Mouse (Mus musculus): Measurements from ENCODE around the gene Knstrn. TPM values are rescaled to one million over a fixed set of nuclear protein-coding genes. Genes with fewer than 3 reads are reported as not detected.

Gene Knstrn
- total and polyA plus RNA-seq, 3 experiments = 72.9 to 97.2 (median 72.9) TPM

DNA sequence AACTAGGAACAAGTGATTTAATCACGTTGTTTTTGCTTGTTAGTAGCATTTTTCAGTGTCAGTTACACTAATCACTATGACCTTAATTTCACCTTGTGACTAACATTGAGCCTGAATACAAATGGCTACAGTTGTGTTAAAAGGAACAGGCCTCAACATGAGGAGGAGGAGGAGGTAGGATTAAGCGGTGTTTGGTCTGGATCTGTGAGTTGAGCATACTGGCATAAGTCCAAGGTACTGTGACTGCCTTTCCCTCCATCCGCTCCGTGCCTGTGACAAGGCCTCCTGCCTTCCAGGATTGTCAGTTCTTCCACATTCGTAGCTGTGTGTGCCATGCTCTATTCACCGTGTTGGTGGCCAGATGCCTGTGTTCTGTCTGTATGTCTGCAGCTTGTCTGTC lies 21.3 kb downstream of the Knstrn start:
- dilution Hi-C loops (cut with MboI; ENCODE audit: extremely low pct_ligation_motif_present, extremely low pct_unique_long_range_greater_than_20kb, low sequenced_read_pairs) = no loop called here
- in situ Hi-C loops (cut with MboI; ENCODE audit: low pct_ligation_motif_present, low pct_unique_long_range_greater_than_20kb, low sequenced_read_pairs) = no loop called here
- Histone ChIP-seq H3K9ac (ENCODE audit: insufficient read depth, low read depth) (no peak overlapping the region), H3K4me2 (ENCODE audit: insufficient read depth, low read depth, poor library complexity, severe bottlenecking) (no peak overlapping the region), H3K79me2 (replicated peaks; ENCODE audit: control insufficient read depth, extremely low read depth, insufficient read depth, poor library complexity, severe bottlenecking) (no peaks in the 10 kb centered on the region), H3K9me3 (replicated peaks; ENCODE audit: low read length) (no peaks in the 10 kb centered on the region), H3K36me3 (replicated peaks in 1 of 2; ENCODE audit: control insufficient read depth in 1 of 2, insufficient read depth in 1 of 2, low read length in 1 of 2) (peaks cover 47 to 69% of the 10 kb centered on the region in 2 experiments), H3K27me3 (replicated peaks) (no peaks in the 10 kb centered on the region), H3K4me1 (ENCODE audit: control insufficient read depth in 1 of 2, insufficient read depth in 2 of 2) (no peaks in the 10 kb centered on the region), H3K4me3 (replicated peaks in 1 of 3; ENCODE audit: low read depth in 2 of 3, low read length in 2 of 3, poor library complexity in 1 of 3) (no peak overlapping the region), H3K27ac (ENCODE audit: insufficient read depth, low read depth) (no peak overlapping the region)
- TF ChIP-seq POLR2A (IDR thresholded peaks at IDR 0.05; ENCODE audit: low read depth, low read length) (no peak), E2F4 (IDR thresholded peaks at IDR 0.05; ENCODE audit: insufficient replicate concordance, low read depth, low read length) (no peak), SIN3A (IDR thresholded peaks at IDR 0.05; ENCODE audit: low read length) (no peak), MYC (IDR thresholded peaks at IDR 0.05; ENCODE audit: low read depth, low read length) (no peak), HCFC1 (IDR thresholded peaks at IDR 0.05; ENCODE audit: low read depth, low read length) (no peak), USF2 (conservative IDR thresholded peaks at IDR 0.05; ENCODE audit: low read depth, low read length) (no peak), IRF4 (IDR thresholded peaks at IDR 0.05; ENCODE audit: low read depth, low read length) (no peak)
- DNase-seq (ENCODE audit: extremely low read depth) = no peak

DNA sequence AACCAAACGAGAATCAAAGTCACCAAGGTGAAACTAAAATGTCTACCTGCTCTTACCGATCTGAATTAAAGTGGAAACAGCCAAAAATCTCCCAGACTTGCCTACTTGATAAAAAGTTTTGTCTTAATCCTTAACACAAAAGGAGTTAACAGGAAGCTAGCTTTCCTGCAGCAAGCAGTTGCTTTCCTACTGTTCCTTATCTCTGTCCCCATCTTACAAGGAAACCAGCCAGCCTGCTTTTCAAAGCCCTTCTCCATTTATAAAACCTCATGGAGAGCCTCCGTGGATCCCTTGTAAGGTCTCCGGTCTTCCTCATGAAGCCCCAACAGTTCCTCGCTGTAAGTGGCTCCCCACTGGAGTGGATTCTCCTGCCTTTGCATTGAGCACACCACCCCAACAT lies 24.5 kb downstream of the Knstrn start:
- dilution Hi-C loops (cut with MboI; ENCODE audit: extremely low pct_ligation_motif_present, extremely low pct_unique_long_range_greater_than_20kb, low sequenced_read_pairs) (no loop called here), in situ Hi-C loops (cut with MboI; ENCODE audit: low pct_ligation_motif_present, low pct_unique_long_range_greater_than_20kb, low sequenced_read_pairs) (no loop called here)
- TF ChIP-seq USF1 (IDR thresholded peaks at IDR 0.05; ENCODE audit: low read depth, low read length) = no peak
- no peak for TF ChIP-seq MXI1 (IDR thresholded peaks at IDR 0.05; ENCODE audit: low read depth, low read length)
- TF ChIP-seq MAFK (IDR thresholded peaks at IDR 0.05; ENCODE audit: insufficient replicate concordance, low read length) = no peak
- TF ChIP-seq KAT2A (IDR thresholded peaks at IDR 0.05; ENCODE audit: insufficient replicate concordance, low read length) = no peak
- no peak for TF ChIP-seq SIN3A (IDR thresholded peaks at IDR 0.05; ENCODE audit: low read length)
- TF ChIP-seq SMC3 (IDR thresholded peaks at IDR 0.05; ENCODE audit: low read depth, low read length) = no peak
- TF ChIP-seq RCOR1 (conservative IDR thresholded peaks at IDR 0.05; ENCODE audit: low read depth, low read length) = no peak
- no peak for TF ChIP-seq NELFE (IDR thresholded peaks at IDR 0.05; ENCODE audit: low read depth, low read length)
- no peak for TF ChIP-seq BHLHE40 (IDR thresholded peaks at IDR 0.05; ENCODE audit: low read depth, low read length)
- TF ChIP-seq JUND (conservative IDR thresholded peaks at IDR 0.05; ENCODE audit: low read depth, low read length) = no peak
- no peak for TF ChIP-seq JUN (IDR thresholded peaks at IDR 0.05; ENCODE audit: insufficient read depth, low read depth, low read length)
- no peak for TF ChIP-seq CHD2 (IDR thresholded peaks at IDR 0.05; ENCODE audit: low read length)
- TF ChIP-seq MYC (IDR thresholded peaks at IDR 0.05; ENCODE audit: low read depth, low read length) = no peak
- no peak for TF ChIP-seq TBP (conservative IDR thresholded peaks at IDR 0.05; ENCODE audit: low read depth, low read length)
- no peak for TF ChIP-seq IRF4 (IDR thresholded peaks at IDR 0.05; ENCODE audit: low read depth, low read length)
- TF ChIP-seq NRF1 (IDR thresholded peaks at IDR 0.05; ENCODE audit: low read depth, low read length) = no peak
- TF ChIP-seq RAD21 (IDR thresholded peaks at IDR 0.05; ENCODE audit: low read depth, low read length) = no peak
- no peak for TF ChIP-seq HCFC1 (IDR thresholded peaks at IDR 0.05; ENCODE audit: low read depth, low read length)
- no peak for TF ChIP-seq CTCF (conservative IDR thresholded peaks at IDR 0.05 in 1 of 2, IDR thresholded peaks at IDR 0.05 in 1 of 2; ENCODE audit: low read depth in 2 of 2, low read length in 2 of 2)
- Histone ChIP-seq H3K9me3 (replicated peaks; ENCODE audit: low read length) (no peaks in the 10 kb centered on the region), H3K27me3 (replicated peaks) (no peaks in the 10 kb centered on the region), H3K79me2 (replicated peaks; ENCODE audit: control insufficient read depth, extremely low read depth, insufficient read depth, poor library complexity, severe bottlenecking) (no peaks in the 10 kb centered on the region), H3K4me3 (replicated peaks in 1 of 3; ENCODE audit: low read depth in 2 of 3, low read length in 2 of 3, poor library complexity in 1 of 3) (no peak overlapping the region), H3K9ac (ENCODE audit: insufficient read depth, low read depth) (no peak overlapping the region), H3K36me3 (replicated peaks in 1 of 2; ENCODE audit: control insufficient read depth in 1 of 2, insufficient read depth in 1 of 2, low read length in 1 of 2) (peaks cover 20 to 36% of the 10 kb centered on the region in 2 experiments), H3K4me1 (ENCODE audit: control insufficient read depth in 1 of 2, insufficient read depth in 2 of 2) (peaks cover 10 to 16% of the 10 kb centered on the region in 2 experiments), H3K4me2 (ENCODE audit: insufficient read depth, low read depth, poor library complexity, severe bottlenecking) (no peak overlapping the region), H3K27ac (ENCODE audit: insufficient read depth, low read depth) (no peak overlapping the region)
- DNase-seq (ENCODE audit: extremely low read depth) = no peak

Data from CH12.LX (cell line).